8 mouse cellular contexts compared by ENCODE assay signal in genomic region chr2:130449021-130449793, GRCm38 (mm10). TPM values are rescaled to one million over a fixed set of nuclear protein-coding genes. Genes with fewer than 3 reads are reported as not detected.
DNase-seq lines count a peak whose midpoint lies in the region; ATAC-seq and TF ChIP-seq lines count a peak whose summit lies in the region.

No protein-coding gene starts in this region.

- H3K9ac ChIP-seq in ES-Bruce4 (ENCODE audit: low read depth, poor library complexity, severe bottlenecking) = peak overlapping the region; percentile 26; the same call in 1 of the 2 replicates
- H3K9ac ChIP-seq in forebrain, embryonic 11.5 days (ENCODE audit: low read length) = peak overlapping the region; percentile 82
- peak overlapping the region; percentile 67; the same call in 1 of the 2 replicates for H3K9ac ChIP-seq in midbrain, embryonic 15.5 days

- H3K27me3 ChIP-seq in ES-Bruce4 (ENCODE audit: control insufficient read depth, insufficient read depth, low read length, poor library complexity, severe bottlenecking) = no peaks in the 10 kb centered on the region
- H3K27me3 ChIP-seq in forebrain, embryonic 11.5 days (ENCODE audit: control insufficient read depth, insufficient read depth, low read length) = 0 out of 2 replicates have a peak, but pooled peaks cover 2% of the 10 kb centered on the region
- H3K27me3 ChIP-seq in midbrain, embryonic 15.5 days (replicated peaks) = 0 out of 2 replicates have a peak, but pooled peaks cover 7% of the 10 kb centered on the region

- TF ChIP-seq POLR2A in ES-Bruce4 (IDR thresholded peaks at IDR 0.05; ENCODE audit: insufficient read depth, low read length) = no peak

- no peaks in the 10 kb centered on the region for H3K9me3 ChIP-seq in ES-Bruce4 (replicated peaks; ENCODE audit: control insufficient read depth, insufficient read depth, low read length, poor library complexity, severe bottlenecking)
- H3K9me3 ChIP-seq in forebrain, embryonic 11.5 days (ENCODE audit: control insufficient read depth, low read length) = no peaks in the 10 kb centered on the region
- H3K9me3 ChIP-seq in midbrain, embryonic 15.5 days = no peaks in the 10 kb centered on the region

- no peaks in the 10 kb centered on the region for H3K36me3 ChIP-seq in ES-Bruce4 (ENCODE audit: control insufficient read depth, insufficient read depth, low read length, poor library complexity, severe bottlenecking)
- H3K36me3 ChIP-seq in forebrain, embryonic 11.5 days (ENCODE audit: control insufficient read depth, insufficient read depth, low read length) = no peaks in the 10 kb centered on the region; the same call in 1 of the 2 replicates
- H3K36me3 ChIP-seq in midbrain, embryonic 15.5 days (replicated peaks) = peaks cover 3% of the 10 kb centered on the region; the same call in 1 of the 2 replicates

- peak overlapping the region; percentile 87 for H3K4me3 ChIP-seq in ES-Bruce4 (ENCODE audit: low read depth, low read length)
- peak overlapping the region; percentile 77 for H3K4me3 ChIP-seq in forebrain, embryonic 11.5 days (ENCODE audit: low read depth, low read length)
- peak overlapping the region; percentile 70 for H3K4me3 ChIP-seq in midbrain, embryonic 15.5 days

- peak overlapping the region; percentile 77 for H3K4me2 ChIP-seq in forebrain, embryonic 11.5 days (ENCODE audit: low read depth, low read length, severe bottlenecking)
- H3K4me2 ChIP-seq in midbrain, embryonic 15.5 days = peak overlapping the region; percentile 80

- TF ChIP-seq CTCF in ES-Bruce4 (IDR thresholded peaks at IDR 0.05; ENCODE audit: low read depth, low read length) = no peak

- DNase-seq in cerebellum, adult 8-10 months = peak; percentile 16
- no peak for DNase-seq in cerebellum, adult 11 months
- DNase-seq in forebrain, embryonic 11.5 days (ENCODE audit: low spot score) = peak; percentile 54
- DNase-seq in kidney, adult 18-20 months = peak; percentile 27
- DNase-seq in c-Kit-positive CD71-positive TER-119-positive erythroid progenitor cells, embryonic 14.5 days (ENCODE audit: low spot score) = no peak
- DNase-seq in urinary bladder, postnatal 14 days (ENCODE audit: low spot score) = no peak

- no peak overlapping the region for H3K27ac ChIP-seq in ES-Bruce4 (ENCODE audit: insufficient read depth, low read length)
- H3K27ac ChIP-seq in forebrain, embryonic 11.5 days (ENCODE audit: low read depth, low read length) = no peak overlapping the region
- H3K27ac ChIP-seq in midbrain, embryonic 15.5 days = no peak overlapping the region

- 7% methylated on average over 17 of the region's 17 CpGs for WGBS in forebrain, embryonic 11.5 days
- WGBS in midbrain, embryonic 15.5 days = 9% methylated on average over 17 of the region's 17 CpGs

- TF ChIP-seq EP300 in ES-Bruce4 (IDR thresholded peaks at IDR 0.05; ENCODE audit: insufficient read depth, low read depth, low read length) = no peak

- H3K4me1 ChIP-seq in ES-Bruce4 (ENCODE audit: control insufficient read depth, insufficient read depth, low read length) = no peaks in the 10 kb centered on the region
- peaks cover 4% of the 10 kb centered on the region; the same call in 1 of the 2 replicates for H3K4me1 ChIP-seq in forebrain, embryonic 11.5 days (replicated peaks; ENCODE audit: control insufficient read depth, insufficient read depth, low read length)
- peaks cover 34% of the 10 kb centered on the region for H3K4me1 ChIP-seq in midbrain, embryonic 15.5 days

- 0 out of 2 replicates have a peak, but pooled peaks have one; percentile 5 for ATAC-seq in forebrain, embryonic 11.5 days (replicated peaks; ENCODE audit: low FRiP score)
- no peak; the same call in 1 of the 2 replicates for ATAC-seq in midbrain, embryonic 15.5 days (replicated peaks)

RNA-seq across cellular contexts. Expression of gene Ptpra, which starts 0.9 kb away (rescaled TPM):
- polyA plus RNA-seq in ES-Bruce4 (2011; ENCODE audit: insufficient read depth, insufficient read length, low read depth, missing spikeins) = 72.8 and 77.6 TPM in 2 replicates
- polyA plus RNA-seq in forebrain, embryonic 11.5 days (2014; fragmentation: Nextera tagmentation; extraction: Ambion mirVana) = 116 and 128 TPM in 2 replicates
- polyA plus RNA-seq in midbrain, embryonic 15.5 days (2015; fragmentation: Nextera tagmentation; extraction: Ambion mirVana) = 136 and 142 TPM in 2 replicates

RNA-seq across cellular contexts. Expression of gene Pced1a, which starts 24.7 kb away (rescaled TPM):
- polyA plus RNA-seq in ES-Bruce4 (2011; ENCODE audit: insufficient read depth, insufficient read length, low read depth, missing spikeins) = 16.3 and 18.4 TPM in 2 replicates
- polyA plus RNA-seq in forebrain, embryonic 11.5 days (2014; fragmentation: Nextera tagmentation; extraction: Ambion mirVana) = 9.6 and 12.2 TPM in 2 replicates
- polyA plus RNA-seq in midbrain, embryonic 15.5 days (2015; fragmentation: Nextera tagmentation; extraction: Ambion mirVana) = 13.4 and 16.1 TPM in 2 replicates

RNA-seq across cellular contexts. Expression of gene Vps16, which starts 25.1 kb away (rescaled TPM):
- 119 and 121 TPM in 2 replicates for polyA plus RNA-seq in ES-Bruce4 (2011; ENCODE audit: insufficient read depth, insufficient read length, low read depth, missing spikeins)
- polyA plus RNA-seq in forebrain, embryonic 11.5 days (2014; fragmentation: Nextera tagmentation; extraction: Ambion mirVana) = 95.8 and 103 TPM in 2 replicates
- polyA plus RNA-seq in midbrain, embryonic 15.5 days (2015; fragmentation: Nextera tagmentation; extraction: Ambion mirVana) = 108 and 111 TPM in 2 replicates

RNA-seq across cellular contexts. Expression of gene Tmem239, which starts 42.9 kb away (rescaled TPM):
- not detected in 2 replicates for polyA plus RNA-seq in ES-Bruce4 (2011; ENCODE audit: insufficient read depth, insufficient read length, low read depth, missing spikeins)
- polyA plus RNA-seq in forebrain, embryonic 11.5 days (2014; fragmentation: Nextera tagmentation; extraction: Ambion mirVana) = not detected in 2 replicates
- 0.22 TPM in 1 of 2 replicates, not detected in the other for polyA plus RNA-seq in midbrain, embryonic 15.5 days (2015; fragmentation: Nextera tagmentation; extraction: Ambion mirVana)

RNA-seq across cellular contexts. Expression of gene 1700020A23Rik, which starts 44.1 kb away (rescaled TPM):
- not detected in 2 replicates for polyA plus RNA-seq in ES-Bruce4 (2011; ENCODE audit: insufficient read depth, insufficient read length, low read depth, missing spikeins)
- not detected in 2 replicates for polyA plus RNA-seq in forebrain, embryonic 11.5 days (2014; fragmentation: Nextera tagmentation; extraction: Ambion mirVana)
- 0.69 TPM in 1 of 2 replicates, not detected in the other for polyA plus RNA-seq in midbrain, embryonic 15.5 days (2015; fragmentation: Nextera tagmentation; extraction: Ambion mirVana)

Comparison
In these comparisons a context has a peak if more than half of its experiments do, and no peak if none do; other contexts are left out.
1. DNase-seq: peak in cerebellum, adult 8-10 months (single experiment), forebrain, embryonic 11.5 days (single experiment) and kidney, adult 18-20 months (single experiment); none in cerebellum, adult 11 months (single experiment), c-Kit-positive CD71-positive TER-119-positive erythroid progenitor cells, embryonic 14.5 days (single experiment) and urinary bladder, postnatal 14 days (single experiment).
2. H3K9ac ChIP-seq: peak in every context shown above with its lines; median percentile 82 in forebrain, embryonic 11.5 days; 67 in midbrain, embryonic 15.5 days; 26 in ES-Bruce4.
3. Peak in every context shown above with its lines, with median percentiles within 50 percentile points of each other: H3K4me3 ChIP-seq.